Mouse (Mus musculus) ES-E14 (cell line): Measurements from ENCODE around the gene Ube2g2. TPM values are rescaled to one million over a fixed set of nuclear protein-coding genes. Genes with fewer than 3 reads are reported as not detected.

ENCODE experiments used
- DNase-seq: peaks from one replicate; pipeline ENCODE4 v3.0.0-alpha.2; 2013; ENCODE audit warnings: low read depth, low spot score
- H3K27ac ChIP-seq: 2 replicates; pipeline ENCODE4 v1.5.1; 2012; ENCODE audit warnings: low read depth, mild to moderate bottlenecking, low read length, moderate library complexity, mixed read lengths; ENCODE audit not compliant: poor library complexity, insufficient read depth, severe bottlenecking
- H3K36me3 ChIP-seq: 2 replicates; pipeline ENCODE4 v1.6.1; 2012; ENCODE audit warnings: mild to moderate bottlenecking, low read length, moderate library complexity, mixed read lengths; ENCODE audit not compliant: control insufficient read depth, poor library complexity, insufficient read depth, severe bottlenecking
- H3K4me1 ChIP-seq, 2 experiments: fragments of 150-350 bp in 1 of 2; sonication (generic) in 1 of 2; 2 replicates each; pipeline ENCODE4 v1.6.1; 2012; ENCODE audit warnings: low read length in 2 of 2, mild to moderate bottlenecking in 1 of 2, mixed read lengths in 1 of 2; ENCODE audit not compliant: control insufficient read depth in 2 of 2, insufficient read depth in 2 of 2, poor library complexity in 1 of 2
- H3K4me3 ChIP-seq, 2 experiments: fragments of 150-350 bp in 1 of 2; sonication (generic) in 1 of 2; 2 replicates each; pipeline ENCODE4 v1.5.1; 2012; ENCODE audit warnings: low read length in 2 of 2, low read depth in 1 of 2, mild to moderate bottlenecking in 1 of 2, mixed read lengths in 1 of 2; ENCODE audit not compliant: insufficient read depth in 1 of 2, poor library complexity in 1 of 2, severe bottlenecking in 1 of 2
- H3K9ac ChIP-seq: 2 replicates; pipeline ENCODE4 v1.6.1; 2012; ENCODE audit warnings: low read depth, mild to moderate bottlenecking, low read length, mixed read lengths; ENCODE audit not compliant: poor library complexity, insufficient read depth, severe bottlenecking
- H3K9me3 ChIP-seq: fragments of 150-350 bp; sonication (generic); 2 replicates; pipeline ENCODE4 v1.6.1; 2012; ENCODE audit warnings: low read depth, mild to moderate bottlenecking, low read length; ENCODE audit not compliant: control insufficient read depth, insufficient read depth
- CHD2 ChIP-seq: IDR thresholded peaks from 2 replicates; pipeline ENCODE4 v1.6.1; 2014; ENCODE audit warnings: mild to moderate bottlenecking, low read depth, low read length, inconsistent platforms
- HCFC1 ChIP-seq: IDR thresholded peaks from 2 replicates; pipeline ENCODE4 v1.6.1; 2012; ENCODE audit warnings: low read length, inconsistent platforms, borderline replicate concordance; ENCODE audit not compliant: insufficient read depth
- MAFK ChIP-seq: IDR thresholded peaks from 2 replicates; pipeline ENCODE4 v1.6.1; 2014; ENCODE audit warnings: mild to moderate bottlenecking, low read depth, low read length, inconsistent platforms; ENCODE audit not compliant: insufficient read depth
- ZC3H11A ChIP-seq: IDR thresholded peaks from 2 replicates; pipeline ENCODE4 v1.6.1; 2012; ENCODE audit warnings: low read depth, mild to moderate bottlenecking, inconsistent platforms, low read length, borderline replicate concordance
- ZNF384 ChIP-seq: IDR thresholded peaks from 2 replicates; pipeline ENCODE4 v1.6.1; 2012; ENCODE audit warnings: low read depth, low read length, inconsistent platforms
- in situ Hi-C, 2 experiments: fragments of 600-800 bp; cut with MboI; formaldehyde crosslinking; loops; one replicate each; pipeline ENCODE4 v1.15.1; 2025; ENCODE audit warnings: low sequenced_read_pairs in 2 of 2, inconsistent platforms in 1 of 2; ENCODE audit not compliant: unreplicated experiment in 2 of 2
- total RNA-seq: library from RNA; depleted of rRNA; stranded (reverse); fragments of 300-350 nt; gene quantifications from 2 replicates; pipeline ENCODE4 v1.2.3, GENCODE M21; 2012

Ube2g2 gene
- total RNA-seq, 1 experiment = 32.7 TPM

GRCm38 (mm10) chr10:77581408-77582284 lies 40.4 kb upstream of the Ube2g2 start, which contains the start of gene Pttg1ip:
TSS of gene Pttg1ip (plus strand) at chr10:77581720.
- Histone ChIP-seq H3K36me3 (peaks cover 4% of the 10 kb centered on the region; the same call in 1 of the 2 replicates), H3K4me3 (peak within 1 kb of the TSS; percentile 86 to 97), H3K9ac (peak within 1 kb of the TSS; percentile 82), H3K4me1 (peaks cover 2 to 17% of the 10 kb centered on the region in 2 experiments; a peak in 3 of 4 replicates), H3K27ac (peak within 1 kb of the TSS; percentile 78), H3K9me3 (no peaks in the 10 kb centered on the region)
- peak; percentile 88 for DNase-seq
- in situ Hi-C loops = no loop called here
- TF ChIP-seq ZNF384 = no peak
- TF ChIP-seq HCFC1 = peak; percentile 14; the same call in 1 of the 2 replicates
- TF ChIP-seq ZC3H11A = no peak
- TF ChIP-seq CHD2 = no peak

GRCm38 (mm10) chr10:77582285-77582618 lies 39.8 kb upstream of the Ube2g2 start:
- Histone ChIP-seq H3K9me3 (no peaks in the 10 kb centered on the region), H3K9ac (peak overlapping the region; percentile 82), H3K36me3 (peaks cover 4% of the 10 kb centered on the region; the same call in 1 of the 2 replicates), H3K4me1 (peaks cover 5 to 19% of the 10 kb centered on the region in 2 experiments; a peak in 3 of 4 replicates), H3K4me3 (peak overlapping the region; percentile 86 to 97), H3K27ac (peak overlapping the region; percentile 78; the same call in 1 of the 2 replicates)
- DNase-seq = no peak
- TF ChIP-seq ZC3H11A (no peak), MAFK (no peak), CHD2 (no peak), HCFC1 (no peak), ZNF384 (no peak)
- in situ Hi-C loops = no loop called here

- Histone ChIP-seq H3K9ac (no peak overlapping the region), H3K36me3 (peaks cover 6% of the 10 kb centered on the region; the same call in 1 of the 2 replicates), H3K9me3 (no peaks in the 10 kb centered on the region), H3K4me1 (peaks cover 9 to 26% of the 10 kb centered on the region in 2 experiments; a peak in 3 of 4 replicates), H3K27ac (no peak overlapping the region), H3K4me3 (no peak overlapping the region)
- DNase-seq = no peak
- in situ Hi-C loops = no loop called here
- no peak for TF ChIP-seq MAFK
- TF ChIP-seq CHD2 = no peak
- TF ChIP-seq HCFC1 = no peak
- no peak for TF ChIP-seq ZNF384
- TF ChIP-seq ZC3H11A = no peak
Measured at GRCm38 (mm10) chr10:77583795-77584422, 38.2 kb upstream of the Ube2g2 start.

- in situ Hi-C loops = no loop called here
- Histone ChIP-seq H3K27ac (no peak overlapping the region), H3K9ac (no peak overlapping the region), H3K9me3 (no peaks in the 10 kb centered on the region), H3K4me1 (peaks cover 9 to 27% of the 10 kb centered on the region in 2 experiments; a peak in 3 of 4 replicates), H3K4me3 (no peak overlapping the region), H3K36me3 (peaks cover 14% of the 10 kb centered on the region; the same call in 1 of the 2 replicates)
- no peak for TF ChIP-seq CHD2
- no peak for TF ChIP-seq MAFK
- TF ChIP-seq ZNF384 = no peak
- no peak for TF ChIP-seq HCFC1
- no peak for TF ChIP-seq ZC3H11A
- no peak for DNase-seq
Measured at GRCm38 (mm10) chr10:77586637-77587036, 35.4 kb upstream of the Ube2g2 start.
